Mouse (Mus musculus): ENCODE measurements around the gene Prn.

Gene Prn

GRCm38 (mm10) chr2:131994971-131995370, 85.2 kb downstream of the Prn start:
- no peak for DNase-seq (ENCODE audit: low spot score)

GRCm38 (mm10) chr2:131995742-131996141, 86.0 kb downstream of the Prn start:
- no peak for DNase-seq (ENCODE audit: low spot score)

GRCm38 (mm10) chr2:131996369-131996768, 86.6 kb downstream of the Prn start:
- no peak for DNase-seq (ENCODE audit: low spot score)

- DNase-seq (ENCODE audit: low spot score): no peak
Measured at GRCm38 (mm10) chr2:131997356-131997755, 87.6 kb downstream of the Prn start.

- DNase-seq (ENCODE audit: low spot score): no peak
Measured at GRCm38 (mm10) chr2:132001696-132002334, 92.1 kb downstream of the Prn start.

GRCm38 (mm10) chr2:132003916-132004315, 94.2 kb downstream of the Prn start:
- no peak for DNase-seq (ENCODE audit: low spot score)

- DNase-seq (ENCODE audit: low spot score): no peak
Measured at GRCm38 (mm10) chr2:132004495-132005136, 94.9 kb downstream of the Prn start.

GRCm38 (mm10) chr2:132005445-132005844, 95.7 kb downstream of the Prn start:
- DNase-seq (ENCODE audit: low spot score): no peak

All from ovary, adult 18-20 months (tissue).